Mouse (Mus musculus) kidney, adult 2 months (tissue): ENCODE data around the gene Mfsd4b1. TPM values are rescaled to one million over a fixed set of nuclear protein-coding genes. Genes with fewer than 3 reads are reported as not detected.
"Not testable (repeated sequence)": the region's sequence is repeated elsewhere in the genome, so short reads cannot be mapped to it uniquely, and the experiment has no call there.

Experiments used
- DNase-seq: peaks from one replicate; pipeline ENCODE4 v3.0.0; 2021
- H3K27ac ChIP-seq: fragments of 200-500 bp; 2 replicates; pipeline ENCODE4 v1.5.1; 2012; ENCODE audit warnings: low read depth, low read length, control low read depth, inconsistent platforms; ENCODE audit not compliant: insufficient read depth
- H3K27me3 ChIP-seq: fragments of 200-500 bp; replicated peaks from 2 replicates; pipeline ENCODE4 v1.6.1; 2012; ENCODE audit warnings: mild to moderate bottlenecking, moderate library complexity, low read length, inconsistent platforms; ENCODE audit not compliant: control insufficient read depth, insufficient read depth
- H3K36me3 ChIP-seq: fragments of 200-500 bp; 2 replicates; pipeline ENCODE4 v1.6.1; 2012; ENCODE audit warnings: mild to moderate bottlenecking, moderate library complexity, low read length, inconsistent platforms; ENCODE audit not compliant: control insufficient read depth, insufficient read depth
- H3K4me1 ChIP-seq: fragments of 200-500 bp; 2 replicates; pipeline ENCODE4 v1.6.1; 2011; ENCODE audit warnings: low read length; ENCODE audit not compliant: control insufficient read depth, insufficient read depth
- H3K4me3 ChIP-seq: fragments of 200-500 bp; 2 replicates; pipeline ENCODE4 v1.5.1; 2011; ENCODE audit warnings: mild to moderate bottlenecking, low read depth, low read length, control low read depth; ENCODE audit not compliant: insufficient read depth
- CTCF ChIP-seq: fragments of 200-500 bp; conservative IDR thresholded peaks from 2 replicates; pipeline ENCODE4 v1.5.1; 2011; ENCODE audit warnings: low read depth, mild to moderate bottlenecking, control low read depth, low read length, moderate library complexity, mixed read lengths; ENCODE audit not compliant: insufficient read depth, insufficient read length
- POLR2A ChIP-seq: fragments of 200-500 bp; IDR thresholded peaks from one replicate; pipeline ENCODE4 v1.6.1; 2011; ENCODE audit warnings: low read depth, low read length, control low read depth
- WGBS: fragments of 180-500 bp; shearing (Covaris S2); methylation state at CpG from one replicate; pipeline ENCODE4 v1.1.7; 2018; 5-methylcytosine and 5-hydroxymethylcytosine counted together
- polyA plus RNA-seq: library from polyadenylated mRNA; depleted of rRNA; stranded (reverse); fragments of >200 nt; gene quantifications from 2 replicates; pipeline ENCODE4 v1.2.3, GENCODE M21; 2012

Mfsd4b1 gene
- polyA plus RNA-seq, 1 experiment = 81.5 TPM

GRCm38 (mm10) chr10:40020401-40020800 is 4.7 kb downstream of the Mfsd4b1 start:
- Histone ChIP-seq H3K27ac (peak overlapping the region; percentile 55), H3K4me1 (peaks cover 25% of the 10 kb centered on the region), H3K4me3 (no peak overlapping the region), H3K27me3 (no peaks in the 10 kb centered on the region), H3K36me3 (no peaks in the 10 kb centered on the region)
- 54% methylated on average over 2 of the region's 2 CpGs for WGBS
- peak; percentile 57 for DNase-seq
- no peak for TF ChIP-seq POLR2A
- no peak for TF ChIP-seq CTCF

GRCm38 (mm10) chr10:40019492-40019891 is 5.6 kb downstream of the Mfsd4b1 start:
- Histone ChIP-seq H3K36me3 (no peaks in the 10 kb centered on the region), H3K4me3 (no peak overlapping the region), H3K27me3 (no peaks in the 10 kb centered on the region), H3K4me1 (peaks cover 25% of the 10 kb centered on the region), H3K27ac (peak overlapping the region; percentile 71)
- no peak for TF ChIP-seq CTCF
- TF ChIP-seq POLR2A = no peak
- DNase-seq = no peak
- WGBS = 38% methylated on average over 3 of the region's 3 CpGs

- Histone ChIP-seq H3K27me3 (no peaks in the 10 kb centered on the region), H3K4me3 (no peak overlapping the region), H3K4me1 (peaks cover 25% of the 10 kb centered on the region), H3K27ac (peak overlapping the region; percentile 76), H3K36me3 (no peaks in the 10 kb centered on the region)
- WGBS = 43% methylated on average over 5 of the region's 5 CpGs
- DNase-seq = peak; percentile 78
- TF ChIP-seq POLR2A (no peak), CTCF (no peak)
These were observed 6.7 kb downstream of the Mfsd4b1 start for GRCm38 (mm10) chr10:40018261-40018860.

DNA sequence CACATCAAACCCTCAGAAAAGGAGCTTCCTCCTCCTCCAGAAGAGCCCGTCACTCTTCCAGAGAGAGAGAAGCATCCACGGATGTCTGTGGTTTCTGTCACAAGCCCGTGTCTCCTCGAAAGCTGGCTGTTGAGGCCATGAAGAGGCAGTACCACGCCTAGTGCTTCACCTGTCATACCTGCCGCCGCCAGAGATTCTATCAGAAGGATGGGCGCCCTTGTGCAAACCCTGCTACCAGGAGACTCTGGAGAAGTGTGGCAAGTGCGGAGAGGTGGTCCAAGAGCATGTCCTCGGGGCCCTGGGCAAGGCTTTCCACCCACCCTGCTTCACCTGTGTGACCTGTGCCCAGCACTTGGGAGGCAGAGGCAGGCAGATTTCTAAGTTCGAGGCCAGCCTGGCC is 15.5 kb downstream of the Mfsd4b1 start:
- H3K27me3 ChIP-seq = no peaks in the 10 kb centered on the region
- no peak for DNase-seq
- TF ChIP-seq CTCF (no peak), POLR2A (no peak)
- H3K36me3 ChIP-seq = no peaks in the 10 kb centered on the region; the same call in 1 of the 2 replicates
- no peak overlapping the region for H3K27ac ChIP-seq
- H3K4me3 ChIP-seq = no peak overlapping the region
- 0 out of 2 replicates have a peak, but pooled peaks cover 2% of the 10 kb centered on the region for H3K4me1 ChIP-seq
- WGBS = 88% methylated on average over 11 of the region's 11 CpGs

DNA sequence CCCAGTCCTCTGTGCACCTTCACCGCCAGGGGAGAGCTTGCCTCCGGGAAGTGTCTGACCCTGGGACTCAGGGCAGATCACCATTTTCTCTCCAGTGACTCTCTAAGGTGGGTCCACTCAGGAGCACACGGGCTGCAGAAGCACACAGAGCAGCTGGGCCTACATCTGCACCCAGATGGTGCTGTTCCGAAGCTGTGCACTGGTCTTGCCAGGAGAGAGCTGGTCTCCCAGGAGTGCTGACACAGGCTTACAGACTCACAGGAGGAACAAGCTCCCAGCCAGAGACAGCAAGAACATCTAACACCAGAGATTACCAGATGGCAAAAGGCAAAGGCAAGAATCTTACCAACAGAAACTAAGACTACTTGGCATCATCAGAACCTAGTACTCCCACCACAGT is 16.2 kb downstream of the Mfsd4b1 start:
- H3K4me1 ChIP-seq, H3K27me3 ChIP-seq, H3K4me3 ChIP-seq, H3K36me3 ChIP-seq, H3K27ac ChIP-seq: not testable (repeated sequence)
- WGBS = 54% methylated on average over 4 of the region's 4 CpGs
- peak; percentile 39 for DNase-seq

DNA sequence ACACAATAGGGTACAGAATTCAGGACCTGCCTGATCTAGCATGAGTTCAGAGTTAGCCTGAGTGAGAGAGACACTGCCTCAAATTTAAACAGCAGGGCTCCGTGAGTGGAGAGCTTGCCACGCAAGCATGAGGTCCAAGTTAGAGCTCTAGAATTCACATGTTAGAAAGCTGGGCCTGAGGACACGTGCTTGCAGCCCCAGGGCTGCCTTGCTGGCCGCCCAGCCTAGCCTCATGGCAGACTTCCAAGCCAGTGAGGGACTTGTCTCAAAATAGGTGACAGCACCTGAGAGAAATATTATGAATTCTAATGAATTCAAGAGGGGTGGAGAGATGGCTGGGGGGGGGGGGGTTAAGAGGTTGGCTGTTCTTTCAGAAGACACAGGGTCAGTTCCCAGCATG is 17.1 kb downstream of the Mfsd4b1 start:
- H3K27me3 ChIP-seq = no peaks in the 10 kb centered on the region
- H3K36me3 ChIP-seq = peaks cover 1% of the 10 kb centered on the region; the same call in 1 of the 2 replicates
- no peak for TF ChIP-seq POLR2A
- no peak for TF ChIP-seq CTCF
- no peak overlapping the region for H3K27ac ChIP-seq
- WGBS = 48% methylated on average over 4 of the region's 4 CpGs
- DNase-seq = peak; percentile 72
- H3K4me1 ChIP-seq = 0 out of 2 replicates have a peak, but pooled peaks cover 2% of the 10 kb centered on the region
- H3K4me3 ChIP-seq = no peak overlapping the region

- peaks cover 1% of the 10 kb centered on the region; the same call in 1 of the 2 replicates for H3K36me3 ChIP-seq
- TF ChIP-seq CTCF (no peak), POLR2A (no peak)
- H3K27ac ChIP-seq = no peak overlapping the region
- no peaks in the 10 kb centered on the region for H3K27me3 ChIP-seq
- no peak for DNase-seq
- 0 out of 2 replicates have a peak, but pooled peaks cover 2% of the 10 kb centered on the region for H3K4me1 ChIP-seq
- no peak overlapping the region for H3K4me3 ChIP-seq
- 61% methylated on average over 10 of the region's 10 CpGs for WGBS
These were observed 18.1 kb downstream of the Mfsd4b1 start for GRCm38 (mm10) chr10:40006963-40007362.

- Histone ChIP-seq H3K27me3 (no peaks in the 10 kb centered on the region), H3K36me3 (peaks cover 3% of the 10 kb centered on the region; the same call in 1 of the 2 replicates), H3K27ac (no peak overlapping the region), H3K4me3 (no peak overlapping the region), H3K4me1 (no peaks in the 10 kb centered on the region)
- DNase-seq = no peak
- TF ChIP-seq CTCF = no peak
- no peak for TF ChIP-seq POLR2A
- WGBS = 96% methylated on average over 2 of the region's 2 CpGs
These were observed 24.3 kb downstream of the Mfsd4b1 start for GRCm38 (mm10) chr10:40000746-40001145.
